Mouse (Mus musculus): Measurements from ENCODE around the gene Slc26a1.
"Not testable (repeated sequence)": the region's sequence is repeated elsewhere in the genome, so short reads cannot be mapped to it uniquely, and the experiment has no call there.

Slc26a1 gene

DNA sequence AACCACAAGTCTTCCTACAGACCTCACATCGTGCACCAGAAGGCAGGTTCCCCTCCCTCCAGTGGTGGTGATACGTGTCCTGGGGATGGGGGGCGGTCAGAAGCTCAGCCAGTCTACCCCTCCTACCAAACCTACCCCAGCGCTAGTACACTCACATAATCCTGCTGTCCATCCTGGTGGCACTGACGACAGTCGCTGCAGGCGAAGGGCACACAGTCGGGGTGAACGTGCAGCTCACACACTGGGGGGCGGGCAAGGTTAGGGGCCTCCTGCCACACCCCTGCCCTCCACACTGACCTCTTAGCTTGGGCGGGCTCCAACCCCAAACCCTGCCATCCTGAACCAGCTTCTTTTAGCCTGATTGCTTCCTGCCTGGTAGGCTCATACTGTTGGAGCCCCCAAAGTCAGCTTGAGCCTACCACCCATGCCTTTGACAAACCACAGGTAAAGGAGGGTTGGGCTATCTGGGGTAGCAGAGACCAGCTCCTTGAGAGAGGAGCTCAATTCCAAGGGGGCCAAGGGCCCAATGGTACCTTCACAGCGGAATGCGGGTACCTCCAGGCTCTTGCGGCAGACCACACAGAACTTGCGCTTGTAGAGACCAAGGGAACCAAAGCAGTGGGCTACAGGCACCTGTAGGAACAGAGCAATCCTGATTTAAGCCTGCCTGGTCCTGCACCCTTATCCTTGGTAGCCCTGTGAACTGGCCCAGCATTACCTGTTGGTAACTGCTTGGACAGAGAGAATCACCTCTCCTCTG lies 19.3 kb downstream of the Slc26a1 start:
- no peak for DNase-seq (ENCODE audit: low spot score)

DNA sequence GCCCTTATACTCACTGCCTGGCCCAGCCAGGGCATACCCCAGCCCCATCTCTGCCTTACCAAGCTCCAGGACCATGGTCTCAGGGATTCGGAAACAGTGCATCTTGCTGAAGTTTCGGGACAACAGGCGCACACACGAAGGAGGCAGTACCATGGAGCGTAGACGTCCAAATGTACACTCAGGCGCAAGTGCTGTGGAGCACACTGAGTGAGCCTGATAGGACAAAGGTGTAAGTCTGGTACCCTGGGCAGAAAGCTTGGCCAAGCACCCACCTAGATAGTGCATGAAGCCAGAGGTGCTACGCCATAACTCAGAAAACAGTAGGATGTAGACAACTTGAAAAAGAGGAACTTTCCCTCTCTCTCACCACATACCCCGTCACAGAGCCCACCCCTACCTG lies 20.0 kb downstream of the Slc26a1 start:
- DNase-seq (ENCODE audit: low spot score) = no peak

DNA sequence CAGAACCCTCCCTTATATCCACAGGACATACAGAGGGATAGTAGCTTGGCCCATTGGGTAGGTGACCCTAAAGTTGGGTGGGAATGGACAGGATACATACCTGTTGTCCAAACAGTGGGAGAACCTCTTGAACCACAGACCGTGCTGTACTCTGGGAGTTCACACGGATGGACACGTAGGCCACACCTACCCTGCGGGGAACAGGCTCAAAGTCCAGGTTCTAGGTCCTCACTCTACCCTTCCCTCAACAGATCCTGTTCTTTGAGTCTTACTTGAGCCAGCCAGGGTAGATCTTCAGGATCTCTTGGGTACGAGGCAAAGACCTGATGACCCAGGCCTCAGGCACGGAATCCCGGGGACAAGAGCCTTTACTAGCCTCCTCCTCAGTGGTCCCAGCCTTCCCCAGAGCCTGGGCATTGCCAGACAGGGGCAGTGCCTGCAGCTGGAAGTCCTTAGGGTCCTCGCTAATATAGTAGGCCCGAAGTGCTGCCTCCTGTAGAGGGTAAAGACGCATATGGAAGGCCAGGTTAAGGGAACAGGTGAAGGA lies 20.9 kb downstream of the Slc26a1 start:
- DNase-seq (ENCODE audit: low spot score) = no peak

DNA sequence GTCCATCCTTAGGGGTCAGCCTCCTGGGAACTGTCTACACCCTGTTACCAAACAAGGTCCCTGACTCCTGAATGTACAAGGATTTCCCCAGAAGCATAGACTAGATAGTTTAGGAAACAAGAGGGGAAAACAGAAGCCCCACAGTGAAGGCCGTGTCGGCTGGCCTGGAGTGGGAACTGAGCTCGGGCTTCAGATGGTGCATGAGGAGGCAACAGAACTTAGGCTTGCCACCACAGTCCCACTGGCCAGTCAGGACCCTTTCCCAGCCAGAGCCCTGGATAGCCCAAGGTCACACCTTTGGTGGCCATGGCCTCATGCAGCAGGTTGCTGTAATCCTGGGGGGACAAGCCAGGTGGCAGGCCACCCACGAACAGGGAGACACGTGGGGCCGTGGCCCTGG lies 22.0 kb downstream of the Slc26a1 start:
- DNase-seq (ENCODE audit: low spot score) = no peak

DNA sequence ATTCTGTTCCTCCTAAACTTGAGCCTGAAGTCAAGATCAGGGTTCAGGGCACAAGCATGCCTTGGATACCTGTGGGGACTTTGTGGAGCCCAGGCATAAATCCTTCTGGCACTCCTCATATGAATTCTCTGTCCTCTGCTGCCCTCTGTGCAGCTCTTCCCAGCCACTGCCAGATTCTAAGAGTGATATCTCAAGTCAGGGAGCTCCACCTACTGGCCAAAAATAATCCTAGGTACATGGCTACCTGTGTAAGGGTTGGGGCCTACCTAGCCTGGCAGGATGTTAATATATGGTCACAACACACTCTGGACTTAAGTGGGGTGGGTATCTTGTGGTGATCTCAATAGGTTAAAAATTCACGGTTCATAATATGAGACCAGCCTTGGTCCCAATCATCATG lies 23.5 kb downstream of the Slc26a1 start:
- peak; percentile 83 for DNase-seq (ENCODE audit: low spot score)

DNA sequence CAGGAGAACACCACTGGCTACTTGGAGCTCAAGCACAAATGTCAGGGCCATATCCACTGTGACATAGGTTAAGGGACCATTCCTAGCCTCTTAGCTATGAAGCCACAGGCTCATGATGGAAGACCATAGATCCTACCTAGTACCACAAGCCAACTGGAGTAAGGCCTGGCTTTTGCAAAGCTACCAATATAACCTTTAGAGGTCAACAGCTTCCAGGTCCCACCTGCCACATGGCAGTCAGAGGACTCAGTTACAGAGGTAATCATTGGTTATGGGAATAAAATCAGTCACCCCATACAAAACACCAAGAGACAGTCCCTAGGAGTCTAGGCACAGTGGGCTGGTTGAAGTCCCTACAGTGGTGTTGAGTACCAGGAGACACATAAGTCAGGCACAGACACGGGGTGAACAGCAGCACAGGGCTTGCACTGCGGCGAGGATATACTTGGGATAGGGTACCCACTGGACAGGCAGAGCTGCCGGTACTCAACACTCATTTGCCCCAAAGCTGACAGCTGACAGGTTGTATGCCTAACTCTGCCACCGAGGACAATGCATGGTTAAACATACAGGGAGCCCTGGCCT lies 24.1 kb downstream of the Slc26a1 start:
- no peak for DNase-seq (ENCODE audit: low spot score)

DNA sequence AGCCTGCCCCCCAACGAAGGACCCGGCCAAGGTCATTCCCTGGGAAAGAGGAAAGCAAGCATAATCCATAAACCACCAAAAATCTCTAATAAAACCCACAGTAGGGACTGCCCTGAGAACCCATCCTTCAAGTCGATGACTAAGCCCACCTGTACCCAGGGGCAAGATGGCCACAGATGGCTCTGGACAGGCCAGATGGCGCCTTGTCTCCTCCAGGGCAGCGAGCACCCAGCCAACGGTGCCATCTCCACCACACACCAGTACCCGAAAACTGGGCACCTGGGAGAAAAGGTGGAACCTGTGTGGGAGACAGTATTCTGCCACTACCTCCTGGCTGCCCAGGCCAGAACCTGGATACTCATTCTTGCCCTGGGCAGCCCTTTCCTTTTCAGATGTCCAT lies 25.0 kb downstream of the Slc26a1 start:
- DNase-seq (ENCODE audit: low spot score) = no peak

GRCm38 (mm10) chr5:108648937-108649576 lies 26.3 kb downstream of the Slc26a1 start:
- no peak for DNase-seq (ENCODE audit: low spot score)

GRCm38 (mm10) chr5:108647820-108648465 lies 27.4 kb downstream of the Slc26a1 start:
- DNase-seq (ENCODE audit: low spot score) = no peak

DNA sequence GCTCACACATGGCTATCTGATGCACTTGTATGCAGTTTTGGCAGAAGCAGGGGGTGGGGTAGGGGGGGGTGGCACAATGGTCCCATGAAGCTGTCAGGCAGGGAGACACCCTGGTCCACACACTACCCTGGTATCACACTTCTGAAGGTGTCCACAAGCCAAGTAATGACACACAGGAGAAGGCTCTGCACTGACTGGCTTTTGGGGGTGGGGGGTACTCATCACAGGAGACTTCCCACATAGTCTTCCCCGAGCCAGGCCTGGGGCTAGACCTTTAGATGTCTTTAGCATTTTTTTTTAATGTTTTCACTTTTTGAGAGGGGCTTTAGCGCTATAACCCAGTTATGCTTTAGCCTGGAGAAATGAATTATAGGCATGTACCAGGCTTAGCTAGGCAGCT lies 28.1 kb downstream of the Slc26a1 start:
- DNase-seq (ENCODE audit: low spot score) = no peak

DNA sequence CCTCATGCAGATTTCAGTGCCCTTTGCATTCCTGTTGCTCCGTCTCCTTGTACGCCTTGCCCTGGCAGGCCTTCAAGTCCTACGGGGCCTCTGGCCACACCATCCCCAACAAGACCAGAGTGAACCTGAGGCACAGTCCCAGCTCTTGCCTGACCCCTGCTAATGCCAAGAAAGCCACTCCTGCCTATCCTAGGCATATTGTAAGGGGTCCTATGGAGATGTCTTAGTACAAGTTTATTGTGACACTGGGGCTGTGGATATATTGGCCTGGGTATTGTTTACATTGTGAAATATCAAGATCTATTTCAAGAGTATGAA lies 29.1 kb downstream of the Slc26a1 start:
- DNase-seq (ENCODE audit: low spot score) = no peak

GRCm38 (mm10) chr5:108645651-108646342 lies 29.6 kb downstream of the Slc26a1 start:
- peak; percentile 12 for DNase-seq (ENCODE audit: low spot score)

DNA sequence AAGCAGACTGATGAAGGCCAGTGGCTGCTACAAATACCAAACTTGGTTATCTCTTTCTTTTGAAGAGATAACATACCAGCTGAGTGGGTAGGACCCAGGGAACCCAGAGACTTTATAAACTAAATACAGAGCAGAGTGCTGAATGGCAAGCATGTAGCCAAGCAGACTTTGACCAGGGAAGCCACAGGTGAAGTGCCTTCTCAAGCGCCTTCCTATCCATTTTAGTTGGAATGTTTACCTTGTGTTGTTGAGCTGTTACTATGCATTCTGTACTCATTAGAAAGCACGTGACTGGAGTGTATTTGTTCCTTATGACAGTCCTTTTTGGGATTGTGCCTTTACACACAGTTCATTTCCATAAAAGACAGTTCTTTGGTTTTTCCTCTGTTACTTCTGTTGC lies 31.7 kb downstream of the Slc26a1 start:
- no peak for DNase-seq (ENCODE audit: low spot score)

GRCm38 (mm10) chr5:108636172-108636571 lies 39.2 kb downstream of the Slc26a1 start:
- DNase-seq (ENCODE audit: low spot score) = no peak

GRCm38 (mm10) chr5:108634088-108634487 lies 41.3 kb downstream of the Slc26a1 start:
- DNase-seq (ENCODE audit: low spot score) = not testable (repeated sequence)

- DNase-seq (ENCODE audit: low spot score) = no peak
Observed at GRCm38 (mm10) chr5:108633676-108634075, 41.7 kb downstream of the Slc26a1 start.

DNA sequence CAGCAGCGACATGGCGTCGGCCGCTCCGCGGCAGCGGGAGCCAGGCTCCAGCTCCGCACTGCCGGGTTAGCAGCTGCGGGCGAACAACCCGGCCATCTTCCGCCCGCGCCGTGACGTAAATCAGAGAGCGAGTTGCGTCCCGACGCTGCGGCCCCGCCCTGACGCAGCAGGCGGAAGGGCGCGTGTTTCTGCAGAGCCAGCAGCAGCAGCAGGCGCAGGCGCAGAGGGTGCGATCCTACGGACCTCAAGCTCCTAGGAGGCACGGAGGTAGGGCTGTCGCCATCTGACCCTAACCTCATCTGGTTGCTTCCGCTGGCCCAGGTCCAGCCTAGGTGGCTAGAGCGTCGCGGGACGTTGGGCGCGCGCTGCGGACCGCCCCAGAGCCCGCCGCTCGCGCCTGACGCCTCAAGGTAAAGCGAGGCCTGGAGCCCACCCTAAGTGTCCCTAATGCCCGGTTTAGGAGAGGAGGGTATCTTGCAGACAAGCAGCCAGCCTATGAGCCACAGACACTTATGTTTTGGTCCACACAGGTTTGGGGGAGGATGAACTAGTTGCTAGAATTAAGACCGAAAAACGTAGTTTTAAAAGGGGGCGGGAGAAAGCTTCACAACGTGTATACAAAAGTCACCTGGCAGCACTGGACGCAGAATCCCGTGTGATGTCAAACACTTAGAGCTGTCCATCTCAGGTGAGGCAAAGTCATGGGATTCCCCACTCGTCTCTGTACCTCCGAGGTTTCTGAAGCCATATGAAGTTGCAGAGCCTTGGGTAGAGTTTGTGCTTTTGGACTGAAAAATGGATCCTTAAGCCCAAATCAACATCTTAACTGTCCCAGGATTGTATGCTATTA lies 45.5 kb downstream of the Slc26a1 start, which contains the start of the genes Gak and Tmem175:
TSS of gene Gak (minus strand) at position 122 of the 850 bp plus-strand sequence.
TSS of gene Tmem175 (plus strand) at position 137 of the 850 bp plus-strand sequence.
- DNase-seq (ENCODE audit: low spot score) = peak; percentile 91

- DNase-seq (ENCODE audit: low spot score) = peak; percentile 28
Observed at GRCm38 (mm10) chr5:108628891-108629633, 46.3 kb downstream of the Slc26a1 start.

DNA sequence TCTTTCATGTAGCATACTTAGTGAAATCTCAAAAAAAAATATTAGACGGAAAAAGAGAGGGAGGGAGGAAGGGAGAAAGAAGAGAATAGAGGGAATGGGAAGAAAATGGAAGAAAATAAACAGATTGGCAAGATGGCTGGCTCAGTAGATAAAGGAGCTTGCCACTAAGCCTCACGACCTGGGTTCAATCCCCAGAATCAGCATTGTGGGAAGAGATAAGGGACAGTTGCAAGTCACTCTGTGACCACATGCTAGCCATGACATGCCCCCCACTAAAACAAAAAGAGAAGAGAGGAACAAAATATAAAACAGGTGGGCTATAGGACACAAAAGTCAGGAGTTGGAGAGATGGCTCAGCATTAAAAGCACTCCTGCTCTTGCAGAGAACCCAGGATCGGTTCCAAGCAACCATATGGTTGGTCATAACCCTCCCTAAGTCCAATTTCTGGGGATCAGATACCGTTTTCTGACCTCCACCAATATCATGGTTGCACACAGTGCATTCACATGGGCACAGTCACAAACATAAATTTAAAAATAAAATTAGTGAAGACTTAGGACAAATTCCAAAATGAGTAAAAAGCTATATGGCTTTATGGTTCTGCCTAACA lies 49.2 kb downstream of the Slc26a1 start:
- DNase-seq (ENCODE audit: low spot score) = no peak

- no peak for DNase-seq (ENCODE audit: low spot score)
Observed at GRCm38 (mm10) chr5:108621870-108622269, 53.5 kb downstream of the Slc26a1 start.

All from adipocyte (in vitro differentiated cells).